In the genomic region with DNA sequence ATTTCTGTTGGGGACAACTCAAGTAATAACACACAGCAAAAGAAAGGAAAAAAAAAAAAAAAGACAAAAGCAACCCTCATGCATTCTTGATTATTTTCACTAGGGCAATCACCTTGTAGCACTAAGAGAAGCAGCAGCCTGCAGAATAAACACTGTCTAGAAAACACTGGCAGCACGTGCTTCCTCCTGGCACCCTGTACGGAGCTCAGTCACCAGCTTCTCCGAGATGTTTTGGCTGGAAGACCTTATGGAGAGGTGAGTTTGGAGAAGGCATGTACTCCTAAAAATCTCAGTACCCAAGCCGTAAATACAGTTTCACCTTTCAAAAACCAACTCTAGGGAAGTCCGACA, we compare ENCODE assay signal across 8 mouse cellular contexts.
A peak's percentile ranks its signal among the peaks of the same experiment; 100 is the strongest.
DNase-seq lines count a peak whose midpoint lies in the region; ATAC-seq and TF ChIP-seq lines count a peak whose summit lies in the region.

No protein-coding gene starts in this region.

- no peaks in the 10 kb centered on the region for H3K36me3 ChIP-seq in heart, postnatal 0 days (replicated peaks; ENCODE audit: control insufficient read depth, insufficient read depth, low read length)
- H3K36me3 ChIP-seq in limb, embryonic 13.5 days: no peaks in the 10 kb centered on the region
- H3K36me3 ChIP-seq in midbrain, embryonic 14.5 days (ENCODE audit: control insufficient read depth, insufficient read depth, low read length): no peaks in the 10 kb centered on the region

- peak overlapping the region; percentile 57 for H3K4me3 ChIP-seq in heart, postnatal 0 days (ENCODE audit: low read depth, low read length)
- peak overlapping the region; percentile 58 for H3K4me3 ChIP-seq in limb, embryonic 13.5 days
- H3K4me3 ChIP-seq in midbrain, embryonic 14.5 days (replicated peaks; ENCODE audit: low read depth, low read length): no peak overlapping the region; the same call in 1 of the 2 replicates

- DNase-seq in adrenal gland, adult 2 months: peak; percentile 39
- DNase-seq in adrenal gland, adult (ENCODE audit: inconsistent age in 2 of 2, low spot score in 1 of 2): no peak
- no peak for DNase-seq in heart, postnatal 0 days (ENCODE audit: low spot score)
- no peak for DNase-seq in midbrain, embryonic 14.5 days
- DNase-seq in gastrocnemius, postnatal 36 days: no peak
- no peak for DNase-seq in layer of hippocampus, adult 9-10 months (ENCODE audit: low spot score)

- H3K4me2 ChIP-seq in heart, postnatal 0 days (ENCODE audit: low read depth, low read length): peak overlapping the region; percentile 65
- H3K4me2 ChIP-seq in limb, embryonic 13.5 days (replicated peaks): peak overlapping the region; percentile 86
- H3K4me2 ChIP-seq in midbrain, embryonic 14.5 days (ENCODE audit: low read length): peak overlapping the region; percentile 45

- intact Hi-C loops in gastrocnemius, postnatal 36 days (cut with DNase I): no loop called here

- H3K4me1 ChIP-seq in heart, postnatal 0 days (ENCODE audit: control insufficient read depth, insufficient read depth): peaks cover 15% of the 10 kb centered on the region
- peaks cover 12% of the 10 kb centered on the region for H3K4me1 ChIP-seq in limb, embryonic 13.5 days
- H3K4me1 ChIP-seq in midbrain, embryonic 14.5 days (ENCODE audit: control insufficient read depth, insufficient read depth, low read length): peaks cover 7% of the 10 kb centered on the region; the same call in 1 of the 2 replicates

- no peak for TF ChIP-seq CTCF in heart, postnatal 0 days (IDR thresholded peaks at IDR 0.05; ENCODE audit: low read depth)

- TF ChIP-seq EP300 in heart, postnatal 0 days (IDR thresholded peaks at IDR 0.05; ENCODE audit: low read depth): no peak

- H3K9me3 ChIP-seq in heart, postnatal 0 days (replicated peaks; ENCODE audit: control insufficient read depth, low read length): no peaks in the 10 kb centered on the region
- H3K9me3 ChIP-seq in limb, embryonic 13.5 days: no peaks in the 10 kb centered on the region
- no peaks in the 10 kb centered on the region for H3K9me3 ChIP-seq in midbrain, embryonic 14.5 days (ENCODE audit: control insufficient read depth, low read length)

- H3K27ac ChIP-seq in heart, postnatal 0 days (ENCODE audit: low read depth): peak overlapping the region; percentile 91
- peak overlapping the region; percentile 83 for H3K27ac ChIP-seq in limb, embryonic 13.5 days
- no peak overlapping the region for H3K27ac ChIP-seq in midbrain, embryonic 14.5 days (replicated peaks; ENCODE audit: low read depth, low read length)

- peak overlapping the region; percentile 81 for H3K9ac ChIP-seq in heart, postnatal 0 days (replicated peaks; ENCODE audit: low read depth, low read length)
- peak overlapping the region; percentile 68 for H3K9ac ChIP-seq in limb, embryonic 13.5 days
- no peak overlapping the region for H3K9ac ChIP-seq in midbrain, embryonic 14.5 days (replicated peaks; ENCODE audit: low read length)

- peak; percentile 42 for ATAC-seq in activated CD4-positive, CD25-positive, alpha-beta regulatory T cell, adult 4 months
- peak; percentile 27; the same call in 1 of the 2 replicates for ATAC-seq in heart, postnatal 0 days (ENCODE audit: insufficient read depth, low read depth)
- ATAC-seq in limb, embryonic 13.5 days (ENCODE audit: low FRiP score, low read depth): 0 out of 2 replicates have a peak, but pooled peaks have one; percentile 17
- ATAC-seq in midbrain, embryonic 14.5 days (ENCODE audit: low FRiP score, low TSS enrichment): no peak

- WGBS in heart, postnatal 0 days: 2% methylated on average over 5 of the region's 5 CpGs
- 9% methylated on average over 5 of the region's 5 CpGs for WGBS in limb, embryonic 13.5 days
- 32% methylated on average over 5 of the region's 5 CpGs for WGBS in midbrain, embryonic 14.5 days

- no peaks in the 10 kb centered on the region for H3K27me3 ChIP-seq in heart, postnatal 0 days (ENCODE audit: control insufficient read depth, insufficient read depth, low read length)
- no peaks in the 10 kb centered on the region for H3K27me3 ChIP-seq in limb, embryonic 13.5 days
- no peaks in the 10 kb centered on the region for H3K27me3 ChIP-seq in midbrain, embryonic 14.5 days (ENCODE audit: control insufficient read depth, insufficient read depth, low read length)
